Mouse (Mus musculus) spleen, postnatal 10 days (tissue): Measurements from ENCODE around the gene Ppil1.

Experiments used
- DNase-seq, 2 experiments: peaks; one replicate each; pipeline ENCODE4 v3.0.0; 2021 to 2022; ENCODE audit warnings: low spot score in 2 of 2

Gene Ppil1

DNA sequence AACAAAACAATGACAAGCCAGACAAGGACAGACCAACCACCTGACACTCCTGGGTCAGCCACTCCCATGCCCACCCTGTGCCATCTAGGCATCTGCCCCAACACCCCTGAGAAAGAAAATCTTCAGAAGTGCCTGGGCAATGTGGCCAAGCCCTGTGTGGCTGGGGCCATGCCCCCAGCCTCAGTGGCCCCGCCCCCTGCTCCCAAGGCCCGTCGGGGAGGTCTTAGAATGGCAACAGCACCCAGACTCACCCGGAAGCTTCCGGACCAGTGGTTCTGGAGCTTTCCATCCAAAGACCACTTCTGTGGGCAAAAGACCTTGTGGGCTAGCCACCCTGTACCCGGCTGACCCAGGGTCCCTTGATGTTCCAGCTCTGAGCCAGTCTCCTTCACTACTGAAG lies 61.4 kb downstream of the Ppil1 start:
- no peak for DNase-seq
